Mouse (Mus musculus): Measurements from ENCODE around the gene Agpat2. TPM values are rescaled to one million over a fixed set of nuclear protein-coding genes. Genes with fewer than 3 reads are reported as not detected.

The Agpat2 gene
- polyA plus RNA-seq (2015; fragmentation: Nextera tagmentation; extraction: Ambion mirVana) = 19.9 and 26.3 TPM in 2 replicates

DNA sequence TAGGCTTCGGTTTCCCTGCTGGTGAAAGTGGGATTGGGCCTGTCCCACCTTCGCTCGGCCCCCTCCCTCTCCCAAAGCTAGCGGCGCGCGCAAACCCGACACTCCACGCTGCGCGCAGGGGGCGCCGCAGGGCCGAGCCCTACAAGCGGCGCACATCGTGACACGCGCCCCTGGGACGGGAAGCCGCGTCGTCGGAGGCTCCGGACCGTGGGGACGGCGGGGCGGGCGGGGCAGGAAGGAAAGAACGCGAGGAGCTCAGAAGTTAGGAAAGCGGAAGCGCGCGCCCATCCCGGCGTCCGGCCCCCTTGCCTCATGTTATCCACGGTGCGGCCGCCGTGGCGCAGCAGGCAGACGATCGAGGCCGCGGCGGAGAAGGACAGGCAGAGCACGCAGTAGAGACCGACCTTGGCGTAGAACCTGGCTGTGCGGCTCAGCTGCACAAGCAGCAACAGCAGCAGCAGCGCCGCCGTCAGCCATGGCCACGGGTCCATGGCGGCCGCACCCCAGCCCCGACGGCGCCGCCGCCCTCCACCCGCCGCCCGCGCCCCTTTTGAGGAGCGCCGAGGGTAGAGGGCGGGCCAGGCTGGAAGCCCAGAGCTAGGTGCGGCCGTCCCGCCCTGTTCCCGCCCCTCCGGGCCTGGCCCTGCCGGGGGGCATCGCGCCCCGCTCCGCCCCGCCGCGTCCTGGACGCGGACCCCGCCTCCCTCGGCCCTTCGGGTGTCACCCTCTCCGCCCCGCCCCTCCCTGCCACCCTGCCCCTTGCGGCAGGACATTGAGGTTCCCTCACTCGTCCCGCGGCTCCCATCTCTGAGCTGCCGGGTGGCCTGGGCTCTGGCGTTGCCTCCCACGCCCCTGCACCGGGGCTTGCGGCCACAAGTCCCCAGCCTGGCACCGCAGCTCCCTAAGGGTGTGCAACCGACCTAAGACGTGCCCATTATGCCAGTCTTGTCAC is at the start of gene Agpat2:
Gene Agpat2, minus strand, starts transcription at position 698 of the 952 bp plus-strand sequence.
- no peaks in the 10 kb centered on the region for H3K27me3 ChIP-seq
- H3K4me1 ChIP-seq (replicated peaks) = peaks cover 34% of the 10 kb centered on the region
- ATAC-seq (replicated peaks; ENCODE audit: insufficient number of reproducible peaks, insufficient read depth, low FRiP score, low read depth) = peak; percentile 86
- H3K4me2 ChIP-seq = peak within 1 kb of the TSS; percentile 90
- H3K4me3 ChIP-seq = peak within 1 kb of the TSS; percentile 66
- no peaks in the 10 kb centered on the region for H3K36me3 ChIP-seq
- WGBS = under 1% methylated on average over 81 of the region's 103 CpGs
- no peaks in the 10 kb centered on the region for H3K9me3 ChIP-seq (replicated peaks)
- peak within 1 kb of the TSS; percentile 77 for H3K9ac ChIP-seq
- H3K27ac ChIP-seq = peak within 1 kb of the TSS; percentile 79

DNA sequence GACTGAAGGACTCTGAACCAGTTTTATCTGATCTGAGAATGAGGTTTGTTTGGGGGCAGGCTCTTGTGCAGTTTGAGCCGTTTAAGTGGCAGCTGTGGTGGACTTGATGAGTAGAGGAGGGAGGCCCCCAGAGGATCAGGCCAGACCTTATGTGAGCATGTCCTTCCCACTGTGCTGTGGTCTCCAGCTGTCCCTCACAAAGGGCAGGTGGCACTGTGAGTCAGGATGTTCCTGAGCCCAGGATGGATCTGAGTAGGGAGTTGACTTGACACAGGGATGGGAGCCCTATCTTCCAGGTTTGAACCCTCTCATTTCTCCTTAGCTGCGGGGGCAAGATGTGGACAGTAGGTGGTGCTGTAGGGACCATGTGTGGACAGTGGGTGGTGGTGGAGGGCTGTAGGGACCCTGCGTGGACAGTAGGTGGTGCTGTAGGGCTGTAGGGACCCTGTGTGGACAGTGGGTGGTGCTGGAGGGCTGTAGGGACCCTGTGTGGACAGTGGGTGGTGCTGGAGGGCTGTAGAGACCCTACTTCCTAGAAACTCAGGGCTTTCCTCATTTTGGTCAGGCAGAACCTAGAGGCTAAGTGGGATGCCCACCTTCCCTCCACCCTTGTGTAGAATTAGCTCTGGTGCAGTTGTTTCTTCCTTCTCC is 42.6 kb upstream of the Agpat2 start:
- Histone ChIP-seq H3K36me3 (no peaks in the 10 kb centered on the region), H3K27me3 (no peaks in the 10 kb centered on the region), H3K4me3 (no peak overlapping the region), H3K27ac (no peak overlapping the region), H3K9me3 (replicated peaks) (no peaks in the 10 kb centered on the region), H3K4me1 (replicated peaks) (no peaks in the 10 kb centered on the region), H3K4me2 (no peak overlapping the region), H3K9ac (no peak overlapping the region)
- 11% methylated on average over 3 of the region's 3 CpGs for WGBS
- peak; percentile 95 for ATAC-seq (replicated peaks; ENCODE audit: insufficient number of reproducible peaks, insufficient read depth, low FRiP score, low read depth)

DNA sequence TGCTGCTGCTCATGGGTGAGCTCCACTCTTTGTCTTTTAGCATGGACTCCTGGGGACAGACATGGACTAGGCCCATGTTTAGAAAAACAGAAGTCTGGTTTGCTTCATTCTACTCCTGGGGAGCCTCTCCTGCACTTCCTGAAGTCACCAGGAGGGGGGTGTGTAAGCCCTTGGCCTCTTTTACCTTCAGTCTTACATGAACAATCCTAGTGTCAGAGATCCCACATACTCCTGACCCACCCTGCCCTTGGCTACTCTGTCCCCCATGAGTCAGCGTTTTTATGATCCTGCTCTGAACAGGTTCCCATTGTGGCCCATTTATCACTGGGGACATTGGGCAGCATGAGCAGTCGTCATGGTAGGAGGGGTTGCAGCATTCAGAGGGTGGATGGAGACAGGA is 39.7 kb upstream of the Agpat2 start:
- Histone ChIP-seq H3K9me3 (replicated peaks) (no peaks in the 10 kb centered on the region), H3K4me1 (replicated peaks) (peaks cover 10% of the 10 kb centered on the region), H3K36me3 (no peaks in the 10 kb centered on the region), H3K27ac (no peak overlapping the region), H3K4me3 (no peak overlapping the region), H3K9ac (no peak overlapping the region), H3K4me2 (no peak overlapping the region), H3K27me3 (no peaks in the 10 kb centered on the region)
- no peak for ATAC-seq (replicated peaks; ENCODE audit: insufficient number of reproducible peaks, insufficient read depth, low FRiP score, low read depth)
- WGBS = 57% methylated on average over 2 of the region's 2 CpGs

DNA sequence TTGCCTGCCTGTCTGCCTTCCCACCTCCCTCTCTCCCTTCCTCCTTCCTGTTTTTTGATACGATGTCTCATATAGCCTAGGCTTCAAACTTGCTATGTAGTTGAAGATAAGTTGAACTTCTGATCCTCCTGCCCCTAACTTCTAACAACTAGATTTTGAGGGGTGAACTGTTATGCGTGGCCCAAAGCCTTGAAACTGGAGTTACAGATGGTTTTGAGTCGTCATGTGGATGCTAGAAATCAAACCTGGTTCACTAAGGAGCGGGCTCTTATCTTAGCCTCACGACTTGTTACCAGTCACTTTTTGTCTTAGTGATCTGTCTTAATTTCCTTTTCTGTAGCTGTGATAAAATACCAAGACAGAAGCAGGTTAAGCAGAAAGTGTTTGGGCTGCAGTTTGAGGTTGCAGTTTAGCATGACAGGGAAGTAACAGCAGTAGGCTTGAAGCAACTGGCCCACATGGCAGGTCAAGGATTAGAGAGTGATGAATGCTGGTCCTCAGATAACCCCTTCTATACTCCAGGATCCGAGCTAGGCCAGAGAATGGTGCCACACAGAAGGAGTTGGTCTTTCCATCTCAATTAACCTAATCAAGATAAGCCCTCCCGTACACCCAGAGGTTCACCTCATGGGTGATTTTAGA is 36.9 kb upstream of the Agpat2 start:
- Histone ChIP-seq H3K36me3 (peaks cover 21% of the 10 kb centered on the region), H3K4me1 (replicated peaks) (peaks cover 27% of the 10 kb centered on the region), H3K27me3 (no peaks in the 10 kb centered on the region), H3K9ac (no peak overlapping the region), H3K4me2 (no peak overlapping the region), H3K9me3 (replicated peaks) (no peaks in the 10 kb centered on the region), H3K4me3 (no peak overlapping the region), H3K27ac (no peak overlapping the region)
- WGBS = 64% methylated on average over 7 of the region's 7 CpGs
- no peak for ATAC-seq (replicated peaks; ENCODE audit: insufficient number of reproducible peaks, insufficient read depth, low FRiP score, low read depth)

DNA sequence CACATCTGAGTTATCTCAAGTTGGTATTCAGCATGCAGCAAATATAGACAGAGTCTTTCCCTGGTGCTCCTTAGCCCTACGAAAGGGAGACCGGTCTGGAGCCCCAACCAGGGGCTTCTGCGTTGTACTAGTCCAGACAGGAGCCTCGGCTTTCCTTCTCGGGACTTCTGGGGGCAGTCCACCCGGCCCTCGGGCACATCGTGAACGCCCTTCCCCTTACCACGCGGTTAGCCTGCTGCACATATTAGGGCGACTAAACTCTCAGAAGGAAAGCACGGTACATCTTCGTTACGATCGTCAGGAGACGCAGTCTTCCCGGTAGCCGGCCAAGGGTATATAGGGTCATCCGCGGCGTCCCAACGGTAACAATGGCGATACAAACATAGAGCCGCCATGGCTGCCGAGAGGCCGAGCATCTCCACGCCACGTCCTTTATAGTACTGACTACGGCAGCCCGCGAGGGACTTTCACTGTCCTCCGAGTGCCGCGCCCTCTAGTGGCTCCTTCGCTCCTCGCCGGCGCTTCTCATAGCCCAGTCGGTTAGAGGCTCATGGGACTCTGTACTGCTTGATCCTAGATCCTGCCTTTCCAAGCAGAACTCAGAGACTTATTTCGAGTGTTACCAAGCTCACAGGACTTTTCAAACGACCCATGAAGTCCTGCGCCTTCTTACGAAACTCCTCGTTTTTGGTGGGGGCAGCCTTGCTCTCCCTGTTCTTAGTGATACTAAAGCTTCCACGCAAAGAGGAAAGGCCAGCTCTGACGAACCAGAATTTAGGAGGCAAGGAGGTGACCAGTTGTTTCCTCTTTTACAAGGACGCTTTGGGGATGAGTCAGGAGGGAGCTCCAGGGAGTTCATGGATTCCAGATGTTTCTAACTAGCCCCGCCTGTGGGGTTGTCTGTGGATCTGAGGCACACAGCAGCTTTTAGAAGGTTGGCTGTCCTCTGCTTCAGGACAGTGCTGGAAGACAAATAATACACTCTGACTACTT is 35.9 kb upstream of the Agpat2 start:
- H3K4me2 ChIP-seq = peak overlapping the region; percentile 85
- H3K9me3 ChIP-seq (replicated peaks) = no peaks in the 10 kb centered on the region
- H3K4me3 ChIP-seq = peak overlapping the region; percentile 90
- 5% methylated on average over 49 of the region's 49 CpGs for WGBS
- peaks cover 31% of the 10 kb centered on the region for H3K36me3 ChIP-seq
- H3K27ac ChIP-seq = peak overlapping the region; percentile 79
- H3K4me1 ChIP-seq (replicated peaks) = peaks cover 31% of the 10 kb centered on the region
- H3K9ac ChIP-seq = peak overlapping the region; percentile 90
- ATAC-seq (replicated peaks; ENCODE audit: insufficient number of reproducible peaks, insufficient read depth, low FRiP score, low read depth) = peak; percentile 82
- H3K27me3 ChIP-seq = no peaks in the 10 kb centered on the region

DNA sequence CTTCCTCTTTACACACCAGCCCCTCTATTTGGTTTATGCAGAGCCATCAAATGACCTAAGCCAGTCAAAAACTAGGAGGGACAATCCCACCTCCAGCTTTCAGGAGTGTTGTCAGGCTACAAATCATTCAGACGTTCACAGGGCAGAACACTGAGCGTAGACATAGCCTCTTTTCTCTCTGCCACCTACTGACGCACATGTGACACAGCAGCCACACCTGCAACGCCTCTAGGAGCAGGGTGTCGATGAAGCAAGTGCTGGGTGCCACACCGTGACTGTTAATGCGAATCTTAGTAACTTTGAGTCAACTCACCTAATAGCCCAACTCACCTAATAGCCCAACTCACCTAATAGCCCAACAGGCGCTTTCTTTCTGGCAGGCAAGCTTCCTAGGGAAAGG is 34.9 kb upstream of the Agpat2 start:
- Histone ChIP-seq H3K4me3 (peak overlapping the region; percentile 90), H3K36me3 (peaks cover 31% of the 10 kb centered on the region), H3K9ac (peak overlapping the region; percentile 90), H3K27me3 (no peaks in the 10 kb centered on the region), H3K9me3 (replicated peaks) (no peaks in the 10 kb centered on the region), H3K27ac (no peak overlapping the region), H3K4me2 (peak overlapping the region; percentile 85), H3K4me1 (replicated peaks) (peaks cover 38% of the 10 kb centered on the region)
- WGBS = 3% methylated on average over 8 of the region's 8 CpGs
- no peak for ATAC-seq (replicated peaks; ENCODE audit: insufficient number of reproducible peaks, insufficient read depth, low FRiP score, low read depth)

DNA sequence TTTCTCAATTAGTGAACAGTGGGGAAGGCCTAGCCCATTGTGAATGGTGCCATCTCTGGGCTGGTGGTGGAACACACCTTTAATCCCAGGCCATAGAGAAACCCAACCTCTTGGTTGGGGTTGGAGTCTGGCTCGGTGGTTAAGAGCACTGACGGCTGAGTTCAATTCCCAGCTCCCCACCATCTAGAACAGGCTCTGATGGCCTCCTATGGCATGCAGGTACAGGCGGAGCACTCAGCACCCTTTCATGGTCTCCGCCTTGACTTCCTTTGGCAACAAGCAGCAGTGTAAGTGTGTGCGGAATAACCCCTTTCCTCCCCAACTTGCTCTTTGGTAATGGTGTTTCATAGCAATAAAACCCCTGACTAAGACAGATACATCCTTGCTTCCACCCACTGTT is 34.4 kb upstream of the Agpat2 start:
- no peak for ATAC-seq (replicated peaks; ENCODE audit: insufficient number of reproducible peaks, insufficient read depth, low FRiP score, low read depth)
- peaks cover 31% of the 10 kb centered on the region for H3K36me3 ChIP-seq
- H3K9me3 ChIP-seq (replicated peaks) = no peaks in the 10 kb centered on the region
- peak overlapping the region; percentile 90 for H3K9ac ChIP-seq
- WGBS = 71% methylated on average over 5 of the region's 5 CpGs
- H3K4me3 ChIP-seq = peak overlapping the region; percentile 90
- peaks cover 38% of the 10 kb centered on the region for H3K4me1 ChIP-seq (replicated peaks)
- no peak overlapping the region for H3K27ac ChIP-seq
- peak overlapping the region; percentile 85 for H3K4me2 ChIP-seq
- H3K27me3 ChIP-seq = no peaks in the 10 kb centered on the region

DNA sequence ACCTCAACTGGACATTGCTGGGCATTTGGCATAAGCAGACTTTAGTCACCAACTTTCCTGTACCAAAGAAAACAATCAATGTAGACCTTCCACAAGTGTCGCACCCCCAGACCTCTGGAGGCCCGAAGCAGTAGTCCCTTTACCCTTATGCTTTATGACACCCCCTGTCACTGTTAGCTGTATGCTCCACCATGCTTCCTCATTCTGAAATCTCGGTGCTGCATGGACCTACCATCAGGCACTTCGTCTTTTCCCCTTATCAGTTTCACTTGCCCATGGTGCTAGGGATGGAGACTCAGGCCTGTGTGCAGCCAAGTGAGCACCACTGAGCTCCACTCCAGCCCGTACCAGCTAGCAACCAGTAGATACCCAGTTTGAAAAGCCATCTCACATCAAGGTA is 33.8 kb upstream of the Agpat2 start:
- H3K36me3 ChIP-seq = peaks cover 31% of the 10 kb centered on the region
- H3K9ac ChIP-seq = no peak overlapping the region
- WGBS = 76% methylated on average over 5 of the region's 5 CpGs
- H3K9me3 ChIP-seq (replicated peaks) = no peaks in the 10 kb centered on the region
- peak overlapping the region; percentile 85 for H3K4me2 ChIP-seq
- H3K4me1 ChIP-seq (replicated peaks) = peaks cover 38% of the 10 kb centered on the region
- no peak overlapping the region for H3K4me3 ChIP-seq
- no peaks in the 10 kb centered on the region for H3K27me3 ChIP-seq
- no peak for ATAC-seq (replicated peaks; ENCODE audit: insufficient number of reproducible peaks, insufficient read depth, low FRiP score, low read depth)
- H3K27ac ChIP-seq = no peak overlapping the region

DNA sequence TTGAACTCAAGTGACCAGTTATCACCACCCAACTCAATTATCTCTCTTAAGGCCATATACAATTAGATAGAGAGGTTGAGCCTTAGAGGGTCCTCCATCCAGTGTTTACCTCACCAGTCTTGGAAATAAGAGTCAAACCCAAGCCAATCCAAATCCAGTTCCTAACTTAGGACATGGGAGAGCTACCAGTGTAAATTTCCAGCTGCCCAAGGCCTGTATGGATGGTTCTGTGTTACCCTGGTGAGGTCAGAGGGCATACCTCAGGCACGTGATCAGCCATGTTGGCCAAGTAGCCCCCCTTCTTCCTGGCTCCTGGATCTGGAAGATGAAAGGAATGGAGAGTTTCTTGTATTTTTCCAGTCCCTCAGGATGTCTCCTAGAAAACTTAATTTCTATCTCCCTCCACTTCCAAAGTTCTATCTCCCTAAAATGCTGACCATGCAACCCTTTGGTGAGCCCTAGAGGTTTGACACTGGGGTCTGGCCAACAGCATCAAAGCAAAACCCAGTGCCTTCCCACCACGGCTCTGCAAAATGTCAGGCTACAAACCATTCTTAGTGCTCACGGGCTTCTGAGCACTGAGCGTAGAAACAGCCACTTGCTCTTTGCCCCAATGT is 33.2 kb upstream of the Agpat2 start:
- Histone ChIP-seq H3K9me3 (replicated peaks) (no peaks in the 10 kb centered on the region), H3K4me1 (replicated peaks) (peaks cover 38% of the 10 kb centered on the region), H3K27me3 (no peaks in the 10 kb centered on the region), H3K9ac (no peak overlapping the region), H3K4me3 (no peak overlapping the region), H3K27ac (no peak overlapping the region), H3K36me3 (peaks cover 31% of the 10 kb centered on the region), H3K4me2 (no peak overlapping the region)
- 77% methylated on average over 4 of the region's 4 CpGs for WGBS
- no peak for ATAC-seq (replicated peaks; ENCODE audit: insufficient number of reproducible peaks, insufficient read depth, low FRiP score, low read depth)

DNA sequence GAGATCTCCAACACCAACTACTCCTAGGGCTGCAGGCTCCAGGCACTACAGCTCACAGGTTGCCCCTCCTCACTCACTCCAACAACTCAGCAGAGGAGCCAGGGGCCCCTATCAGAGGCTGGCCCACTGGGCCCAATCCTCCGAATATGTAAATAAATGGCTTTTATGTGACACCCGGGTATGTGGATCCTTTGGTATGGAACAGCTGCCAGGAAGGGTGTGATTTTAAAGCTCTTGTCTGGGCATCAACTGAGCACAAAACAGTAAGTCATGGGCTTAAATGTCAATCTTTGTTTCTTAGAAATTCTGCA is 32.1 kb upstream of the Agpat2 start:
- Histone ChIP-seq H3K27me3 (no peaks in the 10 kb centered on the region), H3K4me2 (no peak overlapping the region), H3K9ac (no peak overlapping the region), H3K27ac (no peak overlapping the region), H3K4me3 (no peak overlapping the region), H3K4me1 (replicated peaks) (peaks cover 38% of the 10 kb centered on the region), H3K9me3 (replicated peaks) (no peaks in the 10 kb centered on the region), H3K36me3 (peaks cover 31% of the 10 kb centered on the region)
- 60% methylated on average over 2 of the region's 2 CpGs for WGBS
- no peak for ATAC-seq (replicated peaks; ENCODE audit: insufficient number of reproducible peaks, insufficient read depth, low FRiP score, low read depth)

Data from heart, embryonic 15.5 days (tissue).